Mouse (Mus musculus) thymus, adult 18-20 months (tissue): ENCODE results near the gene Dcun1d1.
A peak's percentile ranks its signal among the peaks of the same experiment; 100 is the strongest.

ENCODE experiments used
- DNase-seq, 2 experiments: peaks; one replicate each; pipeline ENCODE4 v3.0.0; 2022; ENCODE audit warnings: mixed read lengths in 2 of 2

The Dcun1d1 gene

DNA sequence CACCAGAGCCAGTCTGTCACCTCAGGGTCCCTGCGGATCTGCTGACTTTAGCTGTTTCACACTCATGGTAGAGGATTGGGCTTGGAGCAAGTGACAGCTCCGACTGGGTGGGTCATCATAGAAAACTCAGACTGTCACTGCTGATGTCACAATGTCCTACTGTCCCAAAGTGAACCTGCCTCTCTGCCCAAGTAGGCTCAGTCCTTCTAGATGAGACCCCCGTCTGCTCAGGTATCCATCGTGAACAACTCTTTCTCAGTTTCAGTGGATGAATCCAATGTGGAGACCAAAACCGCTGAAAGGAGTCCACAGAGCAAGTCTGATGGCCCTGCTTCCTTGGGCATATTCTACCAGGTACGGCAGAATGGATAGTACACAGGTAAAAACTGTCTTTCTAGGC is at the start of gene Dcun1d1:
Gene Dcun1d1 (minus strand): TSS at position 101 of the 400 bp plus-strand sequence.
- no peak for DNase-seq

GRCm38 (mm10) chr3:35986266-35986665 is 49.0 kb upstream of the Dcun1d1 start:
- no peak for DNase-seq

- DNase-seq: peak; percentile 9 to 18
Measured at GRCm38 (mm10) chr3:35973551-35973950, 36.3 kb upstream of the Dcun1d1 start.

GRCm38 (mm10) chr3:35972985-35973384 is 35.7 kb upstream of the Dcun1d1 start:
- no peak for DNase-seq

GRCm38 (mm10) chr3:35971149-35971548 is 33.9 kb upstream of the Dcun1d1 start:
- no peak for DNase-seq

GRCm38 (mm10) chr3:35970441-35970840 is 33.2 kb upstream of the Dcun1d1 start:
- no peak for DNase-seq

- DNase-seq: no peak
Measured at GRCm38 (mm10) chr3:35967366-35967921, 30.2 kb upstream of the Dcun1d1 start.

DNA sequence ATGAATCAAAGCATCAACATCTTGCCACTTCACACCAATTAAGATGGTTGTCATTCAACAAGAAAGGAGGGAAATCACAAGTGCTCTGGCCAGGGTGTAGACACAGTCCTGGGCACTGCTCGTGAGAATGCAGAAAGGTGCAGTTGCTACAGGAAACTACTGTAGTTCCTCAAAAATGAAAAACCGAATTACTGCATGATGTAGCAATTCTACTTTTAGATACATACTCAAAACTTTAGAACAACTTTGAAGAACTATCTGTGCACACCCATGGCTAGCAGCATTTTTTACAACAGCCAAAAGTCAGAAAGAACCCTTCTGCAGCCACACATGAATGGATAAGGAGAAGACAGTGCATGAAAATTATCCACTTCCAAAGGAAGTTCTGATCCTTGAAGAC is 29.2 kb upstream of the Dcun1d1 start:
- no peak for DNase-seq

- DNase-seq: no peak
Measured at GRCm38 (mm10) chr3:35964928-35965327, 27.7 kb upstream of the Dcun1d1 start.

DNA sequence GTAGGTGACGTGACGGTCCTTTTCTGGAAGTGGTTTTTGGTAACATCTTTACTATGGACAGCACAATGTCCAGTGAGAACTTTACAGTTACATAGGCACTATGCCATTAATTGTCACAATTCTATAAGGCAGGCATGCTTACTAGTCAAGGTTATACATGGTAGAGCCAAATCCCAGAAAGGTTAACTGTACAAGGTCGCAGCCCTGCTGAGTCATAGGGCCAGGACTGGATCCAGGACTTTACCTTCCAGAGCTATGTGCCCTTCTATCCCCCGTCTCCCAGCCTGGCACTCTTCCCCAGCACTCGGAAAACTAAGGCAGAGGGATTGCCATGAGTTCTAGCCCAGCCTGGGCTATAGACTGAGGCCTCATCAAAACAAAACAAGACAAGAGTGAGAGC is 26.7 kb upstream of the Dcun1d1 start:
- DNase-seq: no peak

GRCm38 (mm10) chr3:35963401-35963800 is 26.2 kb upstream of the Dcun1d1 start:
- no peak for DNase-seq

GRCm38 (mm10) chr3:35962967-35963366 is 25.7 kb upstream of the Dcun1d1 start:
- no peak for DNase-seq

DNA sequence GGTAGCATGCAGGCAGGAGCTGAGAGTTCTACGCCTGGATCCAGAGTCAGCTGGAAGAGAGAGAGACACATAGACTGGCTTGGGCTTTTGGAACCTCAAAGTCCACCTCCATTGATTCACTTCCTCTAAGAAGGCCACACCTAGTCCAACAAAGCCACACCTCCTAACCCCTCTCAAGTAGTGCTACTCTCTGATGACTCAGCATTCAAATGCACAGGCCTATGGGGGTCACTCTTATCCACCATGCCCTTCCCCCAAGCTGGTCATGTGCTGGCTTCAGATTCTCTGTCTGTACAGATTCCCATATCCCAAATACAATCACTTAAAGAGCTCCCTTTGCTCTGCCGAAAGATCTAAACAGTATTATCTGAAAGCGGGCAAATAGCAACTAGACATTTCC is 20.0 kb upstream of the Dcun1d1 start:
- no peak for DNase-seq

- DNase-seq: no peak
Measured at GRCm38 (mm10) chr3:35954901-35955575, 17.8 kb upstream of the Dcun1d1 start.

- DNase-seq: no peak
Measured at GRCm38 (mm10) chr3:35953816-35954215, 16.6 kb upstream of the Dcun1d1 start.

DNA sequence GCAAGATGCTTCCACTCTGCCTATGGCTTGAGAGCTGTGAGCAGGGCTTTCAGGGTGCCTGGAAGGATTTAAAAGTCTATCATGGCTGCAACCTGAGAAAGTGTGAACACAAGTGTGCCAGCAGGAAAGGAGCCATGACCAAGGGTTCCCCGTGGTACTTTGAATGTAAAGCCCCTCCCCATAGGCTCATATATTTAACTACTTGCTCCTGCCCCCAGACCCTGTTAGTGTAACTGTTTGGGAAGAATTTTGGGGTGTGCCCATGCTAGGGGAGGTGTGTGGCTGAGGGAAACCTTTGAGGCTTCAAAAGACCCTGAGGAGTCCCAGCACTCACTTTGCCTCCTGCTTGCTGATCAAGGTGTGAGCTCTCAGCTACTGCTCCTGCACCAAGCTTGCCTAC is 15.9 kb upstream of the Dcun1d1 start:
- DNase-seq: no peak

DNA sequence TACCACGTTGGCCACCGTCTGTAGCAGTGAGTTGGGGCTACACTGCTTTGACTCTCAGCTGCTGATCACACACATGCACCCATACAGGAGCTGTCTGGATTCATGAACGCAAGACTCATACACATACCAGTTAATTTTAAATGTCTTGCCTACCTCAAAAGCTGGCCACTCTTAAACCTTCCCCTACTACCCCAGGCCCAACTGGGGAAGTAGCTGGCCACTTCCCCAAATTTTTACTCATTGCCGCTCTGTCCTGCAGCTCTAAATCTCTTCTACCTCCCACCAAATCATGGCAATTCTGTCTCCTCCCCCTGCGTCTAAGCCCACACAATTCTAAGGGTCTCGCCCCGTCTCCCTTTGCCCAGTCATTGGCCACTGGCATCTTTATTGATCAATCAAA is 11.0 kb upstream of the Dcun1d1 start:
- DNase-seq: no peak

- DNase-seq: no peak
Measured at GRCm38 (mm10) chr3:35940520-35941135, 3.4 kb upstream of the Dcun1d1 start.

DNA sequence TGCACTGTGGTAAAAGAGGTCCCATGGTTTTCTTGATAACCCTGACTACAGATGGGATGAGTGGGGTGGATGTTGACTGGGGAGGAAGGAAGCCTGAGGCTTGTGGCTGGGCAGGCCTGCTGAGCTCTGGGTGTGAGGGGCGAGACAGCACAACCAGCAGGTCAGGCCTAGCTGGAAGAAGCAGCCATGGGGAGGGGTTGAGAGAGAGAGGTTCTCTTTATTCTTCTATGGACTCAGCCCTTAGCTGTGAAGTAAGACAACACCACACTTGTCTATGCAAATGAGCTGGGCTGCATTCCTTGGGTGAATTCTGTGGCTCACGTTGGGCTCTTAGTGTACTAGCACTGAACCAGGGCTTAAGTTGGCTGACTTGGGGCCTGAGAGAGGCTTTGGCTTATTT is 2.8 kb upstream of the Dcun1d1 start:
- DNase-seq: no peak

GRCm38 (mm10) chr3:35933405-35933777 is 3.9 kb downstream of the Dcun1d1 start:
- peak; percentile 31 to 44 for DNase-seq

DNA sequence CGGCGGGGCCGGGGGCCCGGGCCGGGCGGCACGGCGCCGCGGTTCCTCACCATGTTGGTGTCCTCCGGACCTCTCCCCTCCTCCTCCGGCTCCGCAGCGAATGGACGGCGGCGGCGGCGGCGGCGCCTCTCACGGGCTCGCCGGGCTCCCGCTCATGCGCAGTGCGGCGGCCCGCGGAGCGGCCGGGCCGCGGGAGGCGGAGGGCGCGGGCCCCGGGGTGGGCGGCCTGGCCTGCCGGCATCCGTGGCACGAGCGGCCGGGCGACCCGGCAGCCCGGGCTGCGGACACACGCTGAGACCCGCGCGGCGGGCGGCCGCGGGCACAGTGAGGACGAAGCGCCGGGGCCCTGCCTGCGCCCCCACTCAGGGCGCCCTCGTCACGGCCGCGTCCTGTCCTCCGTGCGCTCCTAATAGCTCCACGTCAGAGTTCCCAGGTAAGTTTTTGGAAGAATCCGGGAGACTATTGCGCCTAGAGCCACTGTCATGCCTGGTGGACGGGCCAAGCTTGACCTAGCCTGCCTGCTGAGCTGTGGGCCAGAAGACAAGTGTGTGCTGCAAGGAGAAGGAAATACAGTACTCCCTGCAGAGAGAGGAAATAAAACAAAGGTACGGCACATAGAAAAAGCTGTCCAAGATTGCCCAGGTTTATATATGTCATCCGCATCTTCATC is 4.4 kb downstream of the Dcun1d1 start:
- DNase-seq: peak; percentile 63 to 67

DNA sequence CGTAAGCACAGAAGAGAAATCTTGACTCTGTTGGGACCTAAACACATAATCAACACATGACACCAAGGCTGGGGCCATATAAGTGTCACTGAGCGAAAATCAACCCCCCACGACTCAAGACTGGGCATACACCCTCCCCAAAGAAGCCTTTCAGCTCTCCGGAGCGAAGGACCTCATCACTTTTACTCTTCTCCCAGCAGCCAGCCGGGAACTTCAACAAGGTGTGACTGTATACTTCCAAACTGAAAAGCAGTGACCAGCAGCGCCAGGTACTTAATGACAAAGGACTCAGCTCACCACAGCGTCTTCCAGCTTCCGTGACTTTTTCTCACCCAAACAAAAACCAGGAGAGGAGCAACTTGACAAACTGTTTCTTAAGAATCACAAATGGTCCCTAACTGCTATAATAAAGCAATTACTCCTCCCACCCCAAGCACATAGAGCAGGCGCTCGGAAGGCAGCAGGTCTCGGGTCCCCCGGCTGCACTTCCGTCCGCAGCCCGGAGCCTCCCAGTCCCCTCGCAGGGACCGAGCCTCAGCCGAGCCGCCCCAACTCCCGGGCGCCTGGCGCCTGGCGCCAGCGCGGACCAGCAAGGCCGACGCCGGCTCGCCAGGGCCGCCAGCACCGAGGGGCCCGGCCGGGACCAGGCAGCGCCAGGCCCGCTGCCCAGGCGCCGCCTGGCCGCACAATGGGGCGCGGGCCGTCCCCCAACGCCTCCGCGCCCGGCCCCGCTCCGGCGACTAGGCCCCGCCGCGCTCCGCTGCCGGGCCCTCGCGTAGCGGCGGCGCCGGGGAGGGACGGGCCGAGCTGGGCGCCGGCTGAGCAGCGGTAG is 5.1 kb downstream of the Dcun1d1 start:
- DNase-seq: peak; percentile 31 to 32

- DNase-seq: no peak
Measured at GRCm38 (mm10) chr3:35931359-35931758, 5.9 kb downstream of the Dcun1d1 start.
